Mouse (Mus musculus) skeletal muscle tissue, adult 2 months (tissue): ENCODE measurements around the gene Kansl1.

ENCODE experiments used
- DNase-seq: peaks from one replicate; pipeline ENCODE4 v3.0.0-alpha.2; 2012; ENCODE audit warnings: low read depth, low spot score

The Kansl1 gene

DNA sequence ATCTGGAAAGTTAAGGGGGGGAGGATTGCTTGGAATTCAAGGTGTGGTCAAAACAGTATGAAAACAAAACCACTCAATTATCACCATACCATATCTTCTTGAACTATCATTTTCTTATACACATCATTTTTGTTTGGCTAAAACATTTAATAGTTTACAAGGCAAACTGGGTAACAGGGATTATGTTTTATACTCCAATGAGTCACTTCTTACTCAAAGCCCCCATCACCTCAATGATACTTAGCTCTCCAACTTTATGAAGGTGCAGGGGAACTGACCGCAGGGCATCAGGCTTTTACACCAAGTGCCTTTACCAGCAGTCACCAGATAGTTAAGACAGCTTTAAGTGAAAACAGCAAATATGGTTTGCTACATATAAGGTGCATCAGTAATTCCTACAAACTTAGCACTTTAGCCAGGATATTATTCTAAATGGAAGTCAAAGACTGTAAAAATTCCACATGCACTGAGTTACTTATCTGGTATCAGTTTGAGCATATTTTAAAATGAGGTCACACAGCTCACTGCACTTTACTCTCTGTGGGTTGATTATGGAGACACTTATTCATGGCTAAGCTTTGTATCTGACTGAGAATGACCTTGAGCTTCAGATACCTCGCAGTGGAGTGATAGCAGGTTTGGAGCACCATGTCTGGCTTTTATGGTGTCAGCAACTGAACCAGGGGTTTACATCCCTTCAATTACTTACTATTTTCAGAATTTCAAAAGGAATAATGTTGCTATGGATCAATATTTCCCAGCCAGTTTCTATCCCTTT is 104.6 kb downstream of the Kansl1 start:
- no peak for DNase-seq

DNA sequence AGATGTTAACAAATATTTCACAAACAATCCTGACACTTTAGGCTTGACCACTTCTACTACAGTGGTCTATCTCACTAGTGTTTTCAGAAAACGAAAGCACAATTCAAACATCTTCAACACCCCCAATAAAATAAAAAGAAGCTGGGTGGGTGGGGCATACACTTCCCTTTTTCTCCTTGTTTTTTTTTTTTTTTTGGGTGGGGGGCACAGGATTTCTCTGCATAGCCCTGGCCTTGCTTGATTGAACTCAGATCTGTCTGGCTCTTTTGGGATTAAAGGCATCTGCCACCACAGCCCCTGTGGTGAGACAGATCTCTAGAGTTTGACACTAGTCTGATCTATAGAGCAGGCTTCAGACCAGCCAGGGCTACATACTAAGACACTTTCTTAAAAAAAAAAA is 106.0 kb downstream of the Kansl1 start:
- DNase-seq = no peak

DNA sequence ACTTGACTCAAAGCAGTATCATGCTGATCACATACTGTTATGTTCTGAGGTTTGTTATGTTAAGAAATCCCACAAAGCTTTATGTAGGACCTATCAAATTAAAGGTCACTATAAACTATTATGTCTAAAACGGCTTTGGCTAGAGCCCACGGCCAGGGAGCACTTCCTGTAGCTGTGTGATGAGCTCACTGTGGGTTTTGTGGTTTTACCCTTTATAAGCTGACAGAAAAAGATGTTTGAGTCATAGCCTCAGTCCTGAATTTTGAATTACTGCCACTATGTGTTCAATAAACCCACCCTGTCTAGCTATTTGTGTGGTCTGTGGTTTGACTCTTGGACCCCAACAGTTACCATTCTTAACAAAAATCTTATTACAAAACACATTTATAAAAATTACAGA is 106.9 kb downstream of the Kansl1 start:
- DNase-seq = no peak

DNA sequence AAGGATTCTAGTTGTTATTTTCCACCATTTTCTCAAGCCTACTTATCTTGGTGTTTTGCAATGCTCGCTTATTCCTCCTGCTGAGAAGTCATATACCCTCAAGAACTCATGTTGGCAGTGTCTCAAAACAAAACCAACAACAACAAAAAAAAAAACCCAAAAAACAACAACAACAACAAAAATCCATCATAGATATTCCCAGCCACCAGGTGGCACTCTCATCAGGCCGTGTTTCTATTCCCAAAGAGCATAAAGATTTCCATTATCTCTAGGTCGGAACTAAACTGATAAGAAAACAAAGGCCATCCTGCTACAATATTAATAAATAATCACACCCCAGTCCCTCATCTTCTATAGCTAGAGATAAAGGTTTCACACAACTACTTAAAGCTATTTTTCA is 121.7 kb downstream of the Kansl1 start:
- no peak for DNase-seq

DNA sequence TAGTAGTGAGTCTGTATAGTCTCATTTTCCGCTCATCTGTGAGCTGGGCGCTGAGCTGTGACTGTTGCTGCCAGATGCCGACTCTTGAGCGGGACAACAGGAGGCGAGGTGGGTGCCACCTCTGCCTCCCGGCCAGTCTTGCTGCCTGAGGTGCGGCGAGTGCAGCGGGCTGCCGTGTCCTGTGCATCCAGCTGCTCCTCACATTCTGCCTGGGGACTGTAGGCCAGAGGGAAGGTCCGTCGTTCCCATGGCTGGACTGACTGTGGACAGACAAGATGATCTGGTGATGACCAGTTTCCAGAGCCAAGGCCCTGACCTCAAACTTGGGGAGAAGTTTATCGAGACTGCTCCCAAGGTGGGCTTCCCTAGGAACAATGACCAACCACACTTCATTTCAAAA is 133.7 kb downstream of the Kansl1 start:
- no peak for DNase-seq

- no peak for DNase-seq
Measured at GRCm38 (mm10) chr11:104334115-104334514, 134.5 kb downstream of the Kansl1 start.

- DNase-seq = no peak
Measured at GRCm38 (mm10) chr11:104332105-104332504, 136.6 kb downstream of the Kansl1 start.

DNA sequence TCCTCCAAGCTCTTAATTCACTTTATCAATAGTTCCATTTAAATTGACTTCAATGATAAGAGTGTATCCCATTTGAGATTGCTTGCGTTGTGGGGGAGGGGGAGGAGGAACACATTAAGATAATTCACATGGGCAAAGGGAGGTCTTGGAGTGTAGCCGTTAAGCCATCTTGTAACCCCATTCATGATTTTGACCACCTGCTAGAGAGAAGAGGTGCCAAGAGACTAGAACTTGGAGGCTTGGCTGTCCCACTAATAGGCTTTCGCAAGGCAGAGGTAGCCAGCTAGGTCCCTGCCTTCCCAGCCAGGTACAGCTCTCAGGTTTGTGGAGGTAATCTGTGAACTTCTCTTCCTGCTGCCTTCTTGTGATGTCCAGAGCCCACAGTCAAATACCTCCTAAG is 137.5 kb downstream of the Kansl1 start:
- no peak for DNase-seq

- DNase-seq = no peak
Measured at GRCm38 (mm10) chr11:104330151-104330550, 138.5 kb downstream of the Kansl1 start.

- DNase-seq = no peak
Measured at GRCm38 (mm10) chr11:104329185-104329926, 139.3 kb downstream of the Kansl1 start.

DNA sequence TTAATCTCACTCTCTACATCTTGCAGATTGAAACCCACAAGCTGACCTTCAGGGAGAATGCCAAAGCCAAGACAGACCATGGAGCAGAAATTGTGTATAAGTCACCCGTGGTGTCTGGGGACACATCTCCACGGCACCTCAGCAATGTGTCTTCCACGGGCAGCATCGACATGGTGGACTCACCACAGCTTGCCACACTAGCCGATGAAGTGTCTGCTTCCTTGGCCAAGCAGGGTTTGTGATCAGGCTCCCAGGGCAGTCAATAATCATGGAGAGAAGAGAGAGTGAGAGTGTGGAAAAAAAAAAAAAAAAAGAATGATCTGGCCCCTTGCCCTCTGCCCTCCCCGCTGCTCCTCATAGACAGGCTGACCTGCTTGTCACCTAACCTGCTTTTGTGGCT is 140.7 kb downstream of the Kansl1 start:
- DNase-seq = no peak

DNA sequence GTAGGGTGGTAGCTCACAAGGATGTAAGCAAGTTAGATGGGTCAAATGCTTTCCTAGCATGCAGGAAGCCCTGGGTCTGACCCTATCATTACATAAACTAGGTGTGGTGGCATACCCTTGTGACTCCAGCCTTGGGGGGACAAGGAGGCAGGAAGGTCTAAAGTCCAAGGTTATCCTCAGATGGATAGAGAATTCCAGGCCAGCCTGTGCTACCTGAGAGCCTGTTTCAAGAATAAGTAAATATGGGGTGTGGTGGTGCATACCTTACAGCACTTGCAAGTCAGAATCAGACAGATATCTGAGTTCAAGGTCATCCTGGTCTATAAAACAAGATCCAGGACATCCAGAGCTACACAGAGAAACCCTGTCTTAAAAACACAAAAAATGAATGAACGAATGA is 141.2 kb downstream of the Kansl1 start:
- no peak for DNase-seq

DNA sequence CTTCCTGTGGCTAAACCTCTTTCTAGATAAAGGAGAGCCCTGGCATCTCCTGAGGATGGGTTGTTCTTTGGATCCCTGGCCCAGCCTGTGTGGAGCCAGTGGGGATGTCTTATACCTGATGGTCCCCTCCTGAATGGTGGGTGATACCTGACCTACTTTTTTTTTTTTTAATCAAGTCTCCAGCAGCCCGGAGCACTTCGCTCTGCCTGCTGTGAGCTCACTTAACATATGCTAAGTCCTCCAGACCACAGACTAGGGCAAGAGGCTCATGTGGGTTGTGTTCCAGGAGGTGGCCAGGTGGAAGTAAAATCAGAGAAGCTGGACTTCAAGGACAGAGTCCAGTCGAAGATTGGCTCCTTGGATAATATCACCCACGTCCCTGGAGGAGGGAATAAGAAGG is 146.5 kb downstream of the Kansl1 start:
- no peak for DNase-seq

GRCm38 (mm10) chr11:104320511-104320910 is 148.2 kb downstream of the Kansl1 start:
- no peak for DNase-seq

- DNase-seq = no peak
Measured at GRCm38 (mm10) chr11:104318940-104319781, 149.5 kb downstream of the Kansl1 start.

- no peak for DNase-seq
Measured at GRCm38 (mm10) chr11:104317631-104318030, 151.0 kb downstream of the Kansl1 start.

- peak; percentile 27 for DNase-seq
Measured at GRCm38 (mm10) chr11:104316685-104317400, 151.8 kb downstream of the Kansl1 start.

GRCm38 (mm10) chr11:104315703-104316102 is 153.0 kb downstream of the Kansl1 start:
- DNase-seq = peak; percentile 79

DNA sequence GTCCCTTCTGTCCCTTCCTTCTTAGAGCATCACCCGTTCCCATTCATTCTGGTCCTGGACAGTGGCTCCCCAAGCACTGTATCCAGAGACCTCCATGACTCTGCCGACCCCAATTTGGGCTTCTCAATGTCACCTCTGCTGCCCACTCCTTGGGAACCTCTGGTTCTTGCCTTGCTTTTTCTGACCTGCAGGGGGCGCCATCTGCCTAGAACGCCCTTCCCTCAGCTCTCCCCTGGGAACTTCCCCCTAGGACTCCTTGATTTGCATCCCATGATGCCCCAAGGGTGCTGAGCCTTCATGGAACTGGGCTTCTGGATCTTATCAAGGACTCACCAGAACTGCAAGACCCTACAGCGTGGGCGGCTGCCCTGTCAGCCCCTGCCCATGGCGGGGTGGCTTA is 157.0 kb downstream of the Kansl1 start:
- DNase-seq = no peak

GRCm38 (mm10) chr11:104310226-104310887 is 158.3 kb downstream of the Kansl1 start:
- no peak for DNase-seq
